Mouse (Mus musculus) kidney, adult 2 months (tissue): ENCODE data around the gene Brpf1.

Source experiments
- CTCF ChIP-seq: fragments of 200-500 bp; conservative IDR thresholded peaks from 2 replicates; pipeline ENCODE4 v1.5.1; 2011; ENCODE audit warnings: low read depth, mild to moderate bottlenecking, control low read depth, low read length, moderate library complexity, mixed read lengths; ENCODE audit not compliant: insufficient read depth, insufficient read length
- POLR2A ChIP-seq: fragments of 200-500 bp; IDR thresholded peaks from one replicate; pipeline ENCODE4 v1.6.1; 2011; ENCODE audit warnings: low read depth, low read length, control low read depth

GRCm38 (mm10) chr6:113289346-113289745 is 17.6 kb upstream of the Brpf1 start:
- no peak for TF ChIP-seq CTCF
- no peak for TF ChIP-seq POLR2A
